In genomic region chr12:118300754-118301071, GRCm38 (mm10) we compare ENCODE assay signal across 8 mouse cellular contexts. TPM values are rescaled to one million over a fixed set of nuclear protein-coding genes. Genes with fewer than 3 reads are reported as not detected.
DNase-seq lines count a peak whose midpoint lies in the region; ATAC-seq and TF ChIP-seq lines count a peak whose summit lies in the region.

No protein-coding gene starts in this region.

- no peak for TF ChIP-seq POLR2A in cerebellum, adult 2 months (IDR thresholded peaks at IDR 0.05; ENCODE audit: borderline replicate concordance, insufficient read depth, low read length)
- TF ChIP-seq POLR2A in small intestine, adult 2 months (IDR thresholded peaks at IDR 0.05; ENCODE audit: low read depth, low read length): no peak

- TF ChIP-seq EP300 in lung, postnatal 0 days (IDR thresholded peaks at IDR 0.05): no peak

- H3K4me2 ChIP-seq in lung, postnatal 0 days (replicated peaks; ENCODE audit: low read depth, low read length): peak overlapping the region; percentile 64
- peak overlapping the region; percentile 79 for H3K4me2 ChIP-seq in limb, embryonic 12.5 days

- peaks cover 3% of the 10 kb centered on the region; the same call in 1 of the 2 replicates for H3K4me1 ChIP-seq in cerebellum, adult 2 months (ENCODE audit: control insufficient read depth, insufficient read depth, low read length)
- peaks cover 7% of the 10 kb centered on the region; the same call in 1 of the 2 replicates for H3K4me1 ChIP-seq in lung, postnatal 0 days (ENCODE audit: insufficient read depth, low read depth, low read length)
- H3K4me1 ChIP-seq in limb, embryonic 12.5 days (replicated peaks): peaks cover 40% of the 10 kb centered on the region
- peaks cover 6% of the 10 kb centered on the region; the same call in 1 of the 2 replicates for H3K4me1 ChIP-seq in small intestine, adult 2 months (ENCODE audit: control insufficient read depth, insufficient read depth, insufficient read length, low read length)

- peak overlapping the region; percentile 90 for H3K27ac ChIP-seq in cerebellum, adult 2 months (ENCODE audit: insufficient read depth, low read length)
- peak overlapping the region; percentile 97 for H3K27ac ChIP-seq in lung, postnatal 0 days (ENCODE audit: low read length)
- H3K27ac ChIP-seq in limb, embryonic 12.5 days: peak overlapping the region; percentile 98
- H3K27ac ChIP-seq in small intestine, adult 2 months (ENCODE audit: insufficient read depth, low read depth, low read length): peak overlapping the region; percentile 49

- intact Hi-C loops in left cerebral cortex, postnatal 10 days (cut with DNase I): loop anchor here (10.0 kb wide), 2 partner anchors 154 to 554 kb away; no protein-coding TSS in a partner anchor

- H3K4me3 ChIP-seq in cerebellum, adult 2 months (replicated peaks; ENCODE audit: insufficient read depth, low read depth, low read length): peak overlapping the region; percentile 100
- peak overlapping the region; percentile 93 for H3K4me3 ChIP-seq in lung, postnatal 0 days (ENCODE audit: low read depth, low read length)
- H3K4me3 ChIP-seq in limb, embryonic 12.5 days (replicated peaks): peak overlapping the region; percentile 84
- peak overlapping the region; percentile 91 for H3K4me3 ChIP-seq in small intestine, adult 2 months (ENCODE audit: low read depth, low read length)

- H3K9me3 ChIP-seq in lung, postnatal 0 days (ENCODE audit: low read length): no peaks in the 10 kb centered on the region
- no peaks in the 10 kb centered on the region for H3K9me3 ChIP-seq in limb, embryonic 12.5 days

- no peak for TF ChIP-seq CTCF in cerebellum, adult 2 months (IDR thresholded peaks at IDR 0.05; ENCODE audit: borderline replicate concordance, insufficient read depth, low read depth, low read length)
- peak; percentile 20 for TF ChIP-seq CTCF in lung, postnatal 0 days (IDR thresholded peaks at IDR 0.05)
- no peak for TF ChIP-seq CTCF in small intestine, adult 2 months (IDR thresholded peaks at IDR 0.05; ENCODE audit: extremely low read depth, insufficient read length, insufficient replicate concordance, low read depth, low read length)

- H3K36me3 ChIP-seq in lung, postnatal 0 days (ENCODE audit: insufficient read depth, low read length): no peaks in the 10 kb centered on the region
- H3K36me3 ChIP-seq in limb, embryonic 12.5 days: peaks cover 10% of the 10 kb centered on the region
- H3K36me3 ChIP-seq in small intestine, adult 2 months (ENCODE audit: control insufficient read depth, insufficient read depth, low read length): no peaks in the 10 kb centered on the region; the same call in 1 of the 2 replicates

- H3K27me3 ChIP-seq in cerebellum, adult 2 months (ENCODE audit: control insufficient read depth, insufficient read depth, low read length): no peaks in the 10 kb centered on the region
- no peaks in the 10 kb centered on the region for H3K27me3 ChIP-seq in lung, postnatal 0 days (replicated peaks; ENCODE audit: insufficient read depth, low read length)
- no peaks in the 10 kb centered on the region for H3K27me3 ChIP-seq in limb, embryonic 12.5 days
- no peaks in the 10 kb centered on the region for H3K27me3 ChIP-seq in small intestine, adult 2 months (ENCODE audit: control insufficient read depth, insufficient read depth, low read length)

- WGBS in cerebellum, adult 2 months: 0% methylated on average over 13 of the region's 13 CpGs
- under 1% methylated on average over 9 of the region's 13 CpGs for WGBS in lung, postnatal 0 days
- under 1% methylated on average over 13 of the region's 13 CpGs for WGBS in limb, embryonic 12.5 days
- WGBS in small intestine, adult 2 months: 1% methylated on average over 13 of the region's 13 CpGs

- DNase-seq in cerebellum, adult 2 months: no peak
- DNase-seq in cerebellum, adult 11-12 months: no peak
- no peak for DNase-seq in lung, postnatal 0 days (ENCODE audit: low spot score)
- no peak for DNase-seq in lung, postnatal 10 days
- no peak for DNase-seq in cerebellum, postnatal 10 days
- no peak for DNase-seq in left cerebral cortex, postnatal 10 days (ENCODE audit: extremely low spot score in 1 of 2, low spot score in 2 of 2)

- peak overlapping the region; percentile 59 for H3K9ac ChIP-seq in lung, postnatal 0 days (replicated peaks; ENCODE audit: low read depth)
- H3K9ac ChIP-seq in limb, embryonic 12.5 days (replicated peaks): peak overlapping the region; percentile 75

- no peak for ATAC-seq in lung, postnatal 0 days
- no peak; the same call in 1 of the 2 replicates for ATAC-seq in limb, embryonic 12.5 days (ENCODE audit: insufficient number of reproducible peaks, insufficient read depth, low FRiP score, low TSS enrichment, low read depth)

RNA-seq across cellular contexts. Expression of gene Sp4, which starts 0.5 kb away (rescaled TPM):
- polyA plus RNA-seq in cerebellum, adult 2 months (2012; rRNA removed): 13.3 and 16.3 TPM in 2 replicates
- polyA plus RNA-seq in lung, postnatal 0 days (2015; fragmentation: Nextera tagmentation; extraction: Ambion mirVana): 5.6 and 6.5 TPM in 2 replicates
- 14.5 and 17.1 TPM in 2 replicates for polyA plus RNA-seq in limb, embryonic 12.5 days (2016; fragmentation: Nextera tagmentation; extraction: Ambion mirVana)
- polyA plus RNA-seq in small intestine, adult 2 months (2012; rRNA removed): 1.6 and 2.1 TPM in 2 replicates
- total RNA-seq in left cerebral cortex, postnatal 10 days (2021): 10 to 100 TPM; 29.0 to 29.4 TPM
